Mouse (Mus musculus) cerebellum, adult 2 months (tissue): Measurements from ENCODE around the gene Khsrp.
"Not testable (repeated sequence)": the region's sequence is repeated elsewhere in the genome, so short reads cannot be mapped to it uniquely, and the experiment has no call there.

Experiments
- CTCF ChIP-seq: fragments of 200-500 bp; IDR thresholded peaks from 2 replicates; pipeline ENCODE4 v1.5.1; 2011; ENCODE audit warnings: low read depth, mild to moderate bottlenecking, control low read depth, low read length, moderate library complexity, borderline replicate concordance; ENCODE audit not compliant: insufficient read depth
- POLR2A ChIP-seq: fragments of 200-500 bp; IDR thresholded peaks from 2 replicates; pipeline ENCODE4 v1.6.1; 2011; ENCODE audit warnings: low read length, control low read depth, borderline replicate concordance; ENCODE audit not compliant: insufficient read depth

GRCm38 (mm10) chr17:57051679-57052078 is 20.4 kb upstream of the Khsrp start:
- peak; percentile 5; the same call in 1 of the 2 replicates for TF ChIP-seq CTCF
- TF ChIP-seq POLR2A: not testable (repeated sequence)
